Mouse (Mus musculus) sigmoid colon, adult 10 weeks (tissue): ENCODE measurements around the gene 2410131K14Rik. TPM values are rescaled to one million over a fixed set of nuclear protein-coding genes. Genes with fewer than 3 reads are reported as not detected.

Experiments used
- polyA plus RNA-seq: library from polyadenylated mRNA; stranded (reverse); fragments of 350-450 nt; fragmentation: Illumina TruSeq; extraction: RNeasy Lipid Tissue Mini Kit (QIAGEN cat#74804); gene quantifications from one replicate; pipeline ENCODE4 v1.2.3, GENCODE M21; 2014; ENCODE audit warnings: low read depth, low replicate concordance

The 2410131K14Rik gene
- 2.7 TPM for polyA plus RNA-seq

DNA sequence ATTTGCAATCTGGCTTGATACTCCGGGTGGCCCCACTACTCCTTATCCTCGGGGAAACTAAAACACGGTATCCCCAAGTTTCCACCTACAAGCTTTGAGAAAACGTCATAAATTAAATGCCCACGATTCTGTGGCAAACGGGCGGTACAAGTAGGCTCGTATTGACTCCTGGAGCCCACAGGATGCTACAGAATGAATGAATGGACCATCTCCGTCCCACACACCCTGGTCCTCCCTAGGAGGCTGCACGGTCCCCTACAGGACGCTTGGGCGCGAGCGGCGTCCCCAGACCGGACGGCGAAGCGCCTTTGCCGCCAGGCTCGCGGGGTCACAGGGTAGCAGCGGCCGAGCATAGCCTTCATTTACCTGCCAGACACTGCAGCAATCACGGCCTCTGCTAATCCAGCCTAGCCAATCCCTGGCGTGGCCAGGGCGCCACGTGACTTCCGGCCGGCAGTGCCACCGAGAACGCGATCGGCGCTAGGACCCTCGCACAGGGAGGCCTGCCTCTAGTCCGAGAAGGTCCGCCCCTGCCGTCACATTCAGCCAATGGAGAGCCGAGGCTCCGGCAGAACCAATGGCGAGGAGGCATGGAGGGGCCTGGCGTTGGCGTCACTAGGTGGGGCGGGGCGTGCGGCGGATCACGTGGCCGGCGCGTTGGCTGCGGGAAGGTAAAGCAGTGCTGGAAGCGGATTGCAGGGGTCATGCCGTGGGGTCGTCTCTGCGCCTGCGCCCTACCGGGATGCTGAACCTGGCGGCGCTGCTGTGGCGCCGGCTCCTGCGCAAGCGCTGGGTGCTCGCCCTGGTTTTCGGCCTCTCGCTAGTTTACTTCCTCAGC lies at the start of gene 2410131K14Rik, which contains the start of gene Rnft2:
Gene 2410131K14Rik, plus strand, starts transcription at position 622 of the 838 bp plus-strand sequence.
Gene Rnft2, minus strand, starts transcription at position 511 of the 838 bp plus-strand sequence.

Other genes starting within 250 kb of the 2410131K14Rik start
- gene Tesc, start 217.5 kb upstream of the 2410131K14Rik start, polyA plus RNA-seq, result not detected
- 0.98 TPM for gene Fbxw8, start 89.8 kb upstream of the 2410131K14Rik start, polyA plus RNA-seq
- gene Hrk, start 80.6 kb upstream of the 2410131K14Rik start, polyA plus RNA-seq, result not detected
- 0.57 TPM for gene Rnft2, start 111 bp upstream of the 2410131K14Rik start, polyA plus RNA-seq